Mouse (Mus musculus): ENCODE measurements around the gene Milr1. TPM values are rescaled to one million over a fixed set of nuclear protein-coding genes. Genes with fewer than 3 reads are reported as not detected.
"Not testable (repeated sequence)": the region's sequence is repeated elsewhere in the genome, so short reads cannot be mapped to it uniquely, and the experiment has no call there.

The Milr1 gene
- polyA plus RNA-seq, 1 experiment from 2014 or later = 0.81 TPM

- H3K4me3 ChIP-seq; H3K27ac ChIP-seq; H3K27me3 ChIP-seq (ENCODE audit: poor library complexity, severe bottlenecking); DNase-seq (ENCODE audit: extremely low spot score, low spot score); H3K9me3 ChIP-seq: not testable (repeated sequence)
- 92% methylated on average over 7 of the region's 7 CpGs for WGBS
- Histone ChIP-seq H3K4me1 (peaks cover 41% of the 10 kb centered on the region), H3K36me3 (replicated peaks) (peaks cover 77% of the 10 kb centered on the region)
These were observed 31.2 kb downstream of the Milr1 start for GRCm38 (mm10) chr11:106782271-106782670.

GRCm38 (mm10) chr11:106782841-106783764 is 32.1 kb downstream of the Milr1 start:
- H3K9me3 ChIP-seq = no peaks in the 10 kb centered on the region
- H3K27me3 ChIP-seq (ENCODE audit: poor library complexity, severe bottlenecking) = no peaks in the 10 kb centered on the region
- 86% methylated on average over 9 of the region's 9 CpGs for WGBS
- peaks cover 34% of the 10 kb centered on the region for H3K4me1 ChIP-seq
- DNase-seq (ENCODE audit: extremely low spot score, low spot score) = no peak
- no peak overlapping the region for H3K4me3 ChIP-seq
- H3K27ac ChIP-seq = no peak overlapping the region
- H3K36me3 ChIP-seq (replicated peaks) = peaks cover 78% of the 10 kb centered on the region

- H3K27ac ChIP-seq = no peak overlapping the region
- 91% methylated on average over 2 of the region's 2 CpGs for WGBS
- H3K4me3 ChIP-seq = no peak overlapping the region
- H3K27me3 ChIP-seq (ENCODE audit: poor library complexity, severe bottlenecking) = no peaks in the 10 kb centered on the region
- peaks cover 24% of the 10 kb centered on the region for H3K4me1 ChIP-seq
- DNase-seq (ENCODE audit: extremely low spot score, low spot score) = no peak
- no peaks in the 10 kb centered on the region for H3K9me3 ChIP-seq
- H3K36me3 ChIP-seq (replicated peaks) = peaks cover 78% of the 10 kb centered on the region
These were observed 33.5 kb downstream of the Milr1 start for GRCm38 (mm10) chr11:106784476-106784875.

- 84% methylated on average over 1 of the region's 1 CpGs for WGBS
- H3K9me3 ChIP-seq = no peaks in the 10 kb centered on the region
- no peaks in the 10 kb centered on the region for H3K27me3 ChIP-seq (ENCODE audit: poor library complexity, severe bottlenecking)
- no peak overlapping the region for H3K27ac ChIP-seq
- DNase-seq (ENCODE audit: extremely low spot score, low spot score) = no peak
- H3K4me1 ChIP-seq = peaks cover 23% of the 10 kb centered on the region
- H3K4me3 ChIP-seq = no peak overlapping the region
- peaks cover 77% of the 10 kb centered on the region for H3K36me3 ChIP-seq (replicated peaks)
These were observed 34.0 kb downstream of the Milr1 start for GRCm38 (mm10) chr11:106785043-106785442.

GRCm38 (mm10) chr11:106787131-106788025 is 36.4 kb downstream of the Milr1 start:
- Histone ChIP-seq H3K4me1 (peaks cover 28% of the 10 kb centered on the region), H3K27me3 (ENCODE audit: poor library complexity, severe bottlenecking) (no peaks in the 10 kb centered on the region), H3K36me3 (replicated peaks) (peaks cover 61% of the 10 kb centered on the region), H3K27ac (peak overlapping the region; percentile 99), H3K9me3 (no peaks in the 10 kb centered on the region), H3K4me3 (peak overlapping the region; percentile 82)
- peak; percentile 80 for DNase-seq (ENCODE audit: extremely low spot score, low spot score)
- WGBS = under 1% methylated on average over 65 of the region's 65 CpGs

GRCm38 (mm10) chr11:106788026-106788774 is 37.2 kb downstream of the Milr1 start:
- Histone ChIP-seq H3K9me3 (no peaks in the 10 kb centered on the region), H3K36me3 (replicated peaks) (peaks cover 61% of the 10 kb centered on the region), H3K4me1 (peaks cover 28% of the 10 kb centered on the region), H3K4me3 (peak overlapping the region; percentile 82), H3K27ac (peak overlapping the region; percentile 99), H3K27me3 (ENCODE audit: poor library complexity, severe bottlenecking) (no peaks in the 10 kb centered on the region)
- DNase-seq (ENCODE audit: extremely low spot score, low spot score) = peak; percentile 98
- WGBS = under 1% methylated on average over 79 of the region's 79 CpGs

- peaks cover 61% of the 10 kb centered on the region for H3K36me3 ChIP-seq (replicated peaks)
- DNase-seq (ENCODE audit: extremely low spot score, low spot score) = peak; percentile 98
- WGBS = under 1% methylated on average over 58 of the region's 58 CpGs
These were observed 37.9 kb downstream of the Milr1 start, which contains the start of the genes Ddx5 and Cep95 for GRCm38 (mm10) chr11:106788775-106789459. TSS of gene Ddx5 (minus strand) at chr11:106789185. TSS of gene Cep95 (plus strand) at chr11:106789252.

GRCm38 (mm10) chr11:106789649-106790048 is 38.6 kb downstream of the Milr1 start:
- WGBS = under 1% methylated on average over 6 of the region's 6 CpGs
- peaks cover 61% of the 10 kb centered on the region for H3K36me3 ChIP-seq (replicated peaks)
- no peaks in the 10 kb centered on the region for H3K27me3 ChIP-seq (ENCODE audit: poor library complexity, severe bottlenecking)
- peak overlapping the region; percentile 82 for H3K4me3 ChIP-seq
- no peaks in the 10 kb centered on the region for H3K9me3 ChIP-seq
- DNase-seq (ENCODE audit: extremely low spot score, low spot score) = no peak
- peak overlapping the region; percentile 99 for H3K27ac ChIP-seq
- peaks cover 28% of the 10 kb centered on the region for H3K4me1 ChIP-seq

More at GRCm38 (mm10) chr11:106788775-106789459, 37.9 kb downstream of the Milr1 start, which contains the start of the genes Ddx5 and Cep95:
- H3K27ac ChIP-seq = peak within 1 kb of the TSS; percentile 99
- H3K4me3 ChIP-seq = peak within 1 kb of the TSS; percentile 82
- H3K4me1 ChIP-seq = peaks cover 28% of the 10 kb centered on the region
- no peaks in the 10 kb centered on the region for H3K9me3 ChIP-seq
- no peaks in the 10 kb centered on the region for H3K27me3 ChIP-seq (ENCODE audit: poor library complexity, severe bottlenecking)

- Histone ChIP-seq H3K27me3 (ENCODE audit: poor library complexity, severe bottlenecking) (no peaks in the 10 kb centered on the region), H3K4me3 (no peak overlapping the region), H3K9me3 (peaks cover 7% of the 10 kb centered on the region; the same call in 1 of the 2 replicates), H3K27ac (no peak overlapping the region), H3K36me3 (replicated peaks) (peaks cover 72% of the 10 kb centered on the region), H3K4me1 (peaks cover 16% of the 10 kb centered on the region)
- WGBS = 74% methylated on average over 4 of the region's 4 CpGs
- no peak for DNase-seq (ENCODE audit: extremely low spot score, low spot score)
These were observed 42.8 kb downstream of the Milr1 start for GRCm38 (mm10) chr11:106793846-106794245.

GRCm38 (mm10) chr11:106795679-106796078 is 44.7 kb downstream of the Milr1 start:
- WGBS = 62% methylated on average over 9 of the region's 9 CpGs
- Histone ChIP-seq H3K27ac (no peak overlapping the region), H3K4me3 (no peak overlapping the region), H3K9me3 (peaks cover 7% of the 10 kb centered on the region; the same call in 1 of the 2 replicates), H3K36me3 (replicated peaks) (peaks cover 90% of the 10 kb centered on the region), H3K4me1 (peaks cover 6% of the 10 kb centered on the region), H3K27me3 (ENCODE audit: poor library complexity, severe bottlenecking) (no peaks in the 10 kb centered on the region)
- no peak for DNase-seq (ENCODE audit: extremely low spot score, low spot score)

- no peaks in the 10 kb centered on the region for H3K27me3 ChIP-seq (ENCODE audit: poor library complexity, severe bottlenecking)
- H3K36me3 ChIP-seq (replicated peaks) = peaks cover 91% of the 10 kb centered on the region
- no peaks in the 10 kb centered on the region for H3K4me1 ChIP-seq
- no peak for DNase-seq (ENCODE audit: extremely low spot score, low spot score)
- no peak overlapping the region for H3K27ac ChIP-seq
- peaks cover 7% of the 10 kb centered on the region; the same call in 1 of the 2 replicates for H3K9me3 ChIP-seq
- 94% methylated on average over 10 of the region's 10 CpGs for WGBS
- H3K4me3 ChIP-seq = no peak overlapping the region
These were observed 51.1 kb downstream of the Milr1 start for GRCm38 (mm10) chr11:106802069-106802627.

Measured in forebrain, embryonic 10.5 days (tissue).